Mouse (Mus musculus) kidney, adult 9 months (tissue): ENCODE data around the gene Trip11.
"Not testable (repeated sequence)": the region's sequence is repeated elsewhere in the genome, so short reads cannot be mapped to it uniquely, and the experiment has no call there.

Experiments used
- DNase-seq: peaks from one replicate; pipeline ENCODE4 v3.0.0; 2022

Gene Trip11

GRCm38 (mm10) chr12:101912626-101913490 is at the start of gene Trip11:
Trip11 (minus strand) TSS chr12:101913267.
- peak; percentile 95 for DNase-seq

- not testable (repeated sequence) for DNase-seq
Measured at GRCm38 (mm10) chr12:101958960-101959780, 46.1 kb upstream of the Trip11 start.

GRCm38 (mm10) chr12:101958556-101958955 is 45.5 kb upstream of the Trip11 start:
- no peak for DNase-seq

- DNase-seq = peak; percentile 97
Measured at GRCm38 (mm10) chr12:101957942-101958544, 45.0 kb upstream of the Trip11 start, which contains the start of gene Atxn3. Atxn3 (minus strand) TSS chr12:101958246.

GRCm38 (mm10) chr12:101957079-101957941 is 44.2 kb upstream of the Trip11 start:
- DNase-seq = no peak

GRCm38 (mm10) chr12:101955821-101956220 is 42.8 kb upstream of the Trip11 start:
- not testable (repeated sequence) for DNase-seq

- DNase-seq = no peak
Measured at GRCm38 (mm10) chr12:101948801-101949200, 35.7 kb upstream of the Trip11 start.

GRCm38 (mm10) chr12:101947986-101948385 is 34.9 kb upstream of the Trip11 start:
- no peak for DNase-seq

GRCm38 (mm10) chr12:101937572-101937971 is 24.5 kb upstream of the Trip11 start:
- no peak for DNase-seq

- DNase-seq = peak; percentile 28
Measured at GRCm38 (mm10) chr12:101935223-101935622, 22.2 kb upstream of the Trip11 start.

GRCm38 (mm10) chr12:101928423-101928822 is 15.4 kb upstream of the Trip11 start:
- no peak for DNase-seq

- DNase-seq = no peak
Measured at GRCm38 (mm10) chr12:101922313-101922712, 9.2 kb upstream of the Trip11 start.

GRCm38 (mm10) chr12:101919847-101920246 is 6.8 kb upstream of the Trip11 start:
- no peak for DNase-seq

- DNase-seq = no peak
Measured at GRCm38 (mm10) chr12:101917165-101917564, 4.1 kb upstream of the Trip11 start.

GRCm38 (mm10) chr12:101911346-101911745 is 1.7 kb downstream of the Trip11 start:
- no peak for DNase-seq

- no peak for DNase-seq
Measured at GRCm38 (mm10) chr12:101910360-101910759, 2.7 kb downstream of the Trip11 start.

GRCm38 (mm10) chr12:101905817-101906216 is 7.2 kb downstream of the Trip11 start:
- no peak for DNase-seq

- no peak for DNase-seq
Measured at GRCm38 (mm10) chr12:101904906-101905305, 8.2 kb downstream of the Trip11 start.

GRCm38 (mm10) chr12:101904170-101904569 is 8.9 kb downstream of the Trip11 start:
- DNase-seq = no peak

GRCm38 (mm10) chr12:101899671-101900245 is 13.3 kb downstream of the Trip11 start:
- DNase-seq = no peak

GRCm38 (mm10) chr12:101898966-101899365 is 14.1 kb downstream of the Trip11 start:
- DNase-seq = no peak

- DNase-seq = no peak
Measured at GRCm38 (mm10) chr12:101897113-101897512, 16.0 kb downstream of the Trip11 start.
